ENCODE assay signal across 33 mouse cellular contexts in genomic region chr2:147069077-147069476, GRCm38 (mm10). TPM values are rescaled to one million over a fixed set of nuclear protein-coding genes. Genes with fewer than 3 reads are reported as not detected.
A peak's percentile ranks its signal among the peaks of the same experiment; 100 is the strongest.
DNase-seq lines count a peak whose midpoint lies in the region; ATAC-seq and TF ChIP-seq lines count a peak whose summit lies in the region.
"Had no signal": no experiment of that assay in that cellular context is flagged by ENCODE, and none has a peak within 500 bp of the region (broad histone marks: within the 10 kb centered on the region; RNA-seq: fewer than 3 reads in every experiment).

No protein-coding gene starts in this region.

- H3K4me1 ChIP-seq in forebrain, embryonic 12.5 days = peaks cover 15% of the 10 kb centered on the region; the same call in 1 of the 2 replicates
- peaks cover 30% of the 10 kb centered on the region for H3K4me1 ChIP-seq in forebrain, embryonic 10.5 days
- peaks cover 10% of the 10 kb centered on the region; the same call in 1 of the 2 replicates for H3K4me1 ChIP-seq in midbrain, embryonic 12.5 days
- no peaks in the 10 kb centered on the region for H3K4me1 ChIP-seq in midbrain, embryonic 15.5 days
- peaks cover 12 to 43% of the 10 kb centered on the region in 2 experiments for H3K4me1 ChIP-seq in MEL (ENCODE audit: control insufficient read depth in 1 of 2, insufficient read depth in 2 of 2, low read length in 2 of 2)
- peaks cover 8% of the 10 kb centered on the region; the same call in 1 of the 2 replicates for H3K4me1 ChIP-seq in neural tube, embryonic 13.5 days (replicated peaks)
- H3K4me1 ChIP-seq: embryonic facial prominence, embryonic 13.5 days; heart, embryonic 13.5 days; limb, embryonic 12.5 days had no signal

- H3K27ac ChIP-seq in forebrain, embryonic 12.5 days = no peak overlapping the region
- no peak overlapping the region for H3K27ac ChIP-seq in forebrain, embryonic 10.5 days
- H3K27ac ChIP-seq in midbrain, embryonic 12.5 days (replicated peaks) = no peak overlapping the region
- no peak overlapping the region for H3K27ac ChIP-seq in midbrain, embryonic 15.5 days
- no peak overlapping the region for H3K27ac ChIP-seq in MEL (ENCODE audit: control insufficient read depth, low read depth, low read length)
- no peak overlapping the region for H3K27ac ChIP-seq in neural tube, embryonic 13.5 days (replicated peaks)
- H3K27ac ChIP-seq: embryonic facial prominence, embryonic 13.5 days; heart, embryonic 13.5 days; limb, embryonic 12.5 days; macrophage had no signal

- TF ChIP-seq CTCF in MEL (IDR thresholded peaks at IDR 0.05 in 2 of 3, conservative IDR thresholded peaks at IDR 0.05 in 1 of 3; ENCODE audit: control insufficient read depth in 1 of 3, insufficient read depth in 1 of 3, low read depth in 2 of 3, low read length in 3 of 3, poor library complexity in 1 of 3, severe bottlenecking in 1 of 3) = no peak

- H3K9ac ChIP-seq in forebrain, embryonic 12.5 days = no peak overlapping the region
- no peak overlapping the region for H3K9ac ChIP-seq in midbrain, embryonic 12.5 days (replicated peaks)
- no peak overlapping the region for H3K9ac ChIP-seq in midbrain, embryonic 15.5 days
- H3K9ac ChIP-seq in MEL (ENCODE audit: control insufficient read depth, low read depth, low read length, poor library complexity, severe bottlenecking) = no peak overlapping the region
- no peak overlapping the region for H3K9ac ChIP-seq in neural tube, embryonic 13.5 days
- H3K9ac ChIP-seq: embryonic facial prominence, embryonic 13.5 days; heart, embryonic 13.5 days; limb, embryonic 12.5 days; liver, postnatal 0 days had no signal

- 7% methylated on average over 1 of the region's 1 CpGs for WGBS in forebrain, embryonic 12.5 days
- 26% methylated on average over 1 of the region's 1 CpGs for WGBS in forebrain, embryonic 10.5 days
- 20% methylated on average over 1 of the region's 1 CpGs for WGBS in midbrain, embryonic 12.5 days
- WGBS in midbrain, embryonic 15.5 days = 18% methylated on average over 1 of the region's 1 CpGs
- 4% methylated on average over 1 of the region's 1 CpGs for WGBS in neural tube, embryonic 13.5 days

- no peak overlapping the region for H3K4me3 ChIP-seq in forebrain, embryonic 12.5 days (replicated peaks)
- H3K4me3 ChIP-seq in forebrain, embryonic 10.5 days = no peak overlapping the region
- no peak overlapping the region for H3K4me3 ChIP-seq in midbrain, embryonic 12.5 days
- H3K4me3 ChIP-seq in midbrain, embryonic 15.5 days = no peak overlapping the region
- H3K4me3 ChIP-seq in MEL (ENCODE audit: control insufficient read depth in 1 of 2, insufficient read depth in 1 of 2, low read depth in 2 of 2, low read length in 2 of 2) = no peak overlapping the region
- no peak overlapping the region for H3K4me3 ChIP-seq in neural tube, embryonic 13.5 days
- H3K4me3 ChIP-seq: embryonic facial prominence, embryonic 13.5 days; erythroblast, embryonic 14.5 days; heart, embryonic 13.5 days; limb, embryonic 12.5 days had no signal

- H3K9me3 ChIP-seq in forebrain, embryonic 12.5 days = no peaks in the 10 kb centered on the region
- H3K9me3 ChIP-seq in forebrain, embryonic 10.5 days = no peaks in the 10 kb centered on the region
- no peaks in the 10 kb centered on the region for H3K9me3 ChIP-seq in midbrain, embryonic 12.5 days
- no peaks in the 10 kb centered on the region for H3K9me3 ChIP-seq in midbrain, embryonic 15.5 days
- H3K9me3 ChIP-seq in MEL (replicated peaks; ENCODE audit: insufficient read depth, low read length) = no peaks in the 10 kb centered on the region
- H3K9me3 ChIP-seq in neural tube, embryonic 13.5 days = no peaks in the 10 kb centered on the region
- H3K9me3 ChIP-seq: embryonic facial prominence, embryonic 13.5 days; heart, embryonic 13.5 days; limb, embryonic 12.5 days had no signal

- TF ChIP-seq POLR2A in MEL (IDR thresholded peaks at IDR 0.05; ENCODE audit: control insufficient read depth in 1 of 2, insufficient read depth in 1 of 2, low read depth in 1 of 2, low read length in 2 of 2, poor library complexity in 1 of 2) = no peak

- peak; percentile 18 to 51; a peak in 2 of 4 replicates for TF ChIP-seq EP300 in MEL (IDR thresholded peaks at IDR 0.05; ENCODE audit: low read depth in 1 of 2, low read length in 2 of 2)

- H3K79me2 ChIP-seq in MEL (ENCODE audit: control insufficient read depth, insufficient read depth, low read length, poor library complexity) = no peaks in the 10 kb centered on the region

- peaks cover 15% of the 10 kb centered on the region for H3K36me3 ChIP-seq in forebrain, embryonic 12.5 days (replicated peaks)
- peaks cover 47% of the 10 kb centered on the region for H3K36me3 ChIP-seq in forebrain, embryonic 10.5 days (replicated peaks)
- peaks cover 15% of the 10 kb centered on the region for H3K36me3 ChIP-seq in midbrain, embryonic 12.5 days
- no peaks in the 10 kb centered on the region; the same call in 1 of the 2 replicates for H3K36me3 ChIP-seq in midbrain, embryonic 15.5 days (replicated peaks)
- peaks cover 45 to 53% of the 10 kb centered on the region in 2 experiments for H3K36me3 ChIP-seq in MEL (ENCODE audit: control insufficient read depth in 1 of 2, insufficient read depth in 2 of 2, low read length in 2 of 2)
- peaks cover 23% of the 10 kb centered on the region for H3K36me3 ChIP-seq in neural tube, embryonic 13.5 days

- no peak for DNase-seq in forebrain, embryonic 10.5 days (ENCODE audit: extremely low spot score, low spot score)
- peak; percentile 54 for DNase-seq in MEL (ENCODE audit: low read depth, low spot score)
- DNase-seq in spleen, adult 12 weeks (ENCODE audit: low spot score) = no peak
- DNase-seq: adrenal gland, adult 8-10 months; cerebellum, adult 18-20 months; cerebellum, postnatal 14 days; gastrocnemius, postnatal 14 days; heart, adult 18-20 months; heart, postnatal 14 days; kidney, postnatal 25 days; layer of hippocampus, postnatal 36 days; liver, postnatal 0 days; thymus, adult 18-20 months; thymus, postnatal 36 days had no signal

- ATAC-seq in forebrain, embryonic 12.5 days (ENCODE audit: low FRiP score) = peak; percentile 77; the same call in 1 of the 2 replicates
- ATAC-seq in midbrain, embryonic 12.5 days (ENCODE audit: low FRiP score, low read depth) = 0 out of 2 replicates have a peak, but pooled peaks have one; percentile 66
- ATAC-seq in midbrain, embryonic 15.5 days (replicated peaks) = no peak
- ATAC-seq in neural tube, embryonic 13.5 days (ENCODE audit: low read depth) = peak; percentile 47; the same call in 1 of the 2 replicates
- no peak for ATAC-seq in activated CD4-positive, CD25-positive, alpha-beta regulatory T cell, adult 4 months
- ATAC-seq: hindbrain, embryonic 16.5 days; intestine, embryonic 16.5 days; liver, postnatal 0 days; lung, postnatal 0 days had no signal

- H3K27me3 ChIP-seq in forebrain, embryonic 12.5 days = peaks cover 5% of the 10 kb centered on the region; the same call in 1 of the 2 replicates
- H3K27me3 ChIP-seq in forebrain, embryonic 10.5 days (ENCODE audit: poor library complexity, severe bottlenecking) = peaks cover 36% of the 10 kb centered on the region
- H3K27me3 ChIP-seq in midbrain, embryonic 12.5 days = no peaks in the 10 kb centered on the region
- H3K27me3 ChIP-seq in midbrain, embryonic 15.5 days (replicated peaks) = no peaks in the 10 kb centered on the region
- no peaks in the 10 kb centered on the region for H3K27me3 ChIP-seq in MEL (ENCODE audit: control insufficient read depth in 1 of 2, insufficient read depth in 2 of 2, low read length in 2 of 2)
- no peaks in the 10 kb centered on the region for H3K27me3 ChIP-seq in neural tube, embryonic 13.5 days
- H3K27me3 ChIP-seq: embryonic facial prominence, embryonic 13.5 days; heart, embryonic 13.5 days; limb, embryonic 12.5 days had no signal

- H3K4me2 ChIP-seq in forebrain, embryonic 12.5 days = no peak overlapping the region
- H3K4me2 ChIP-seq in midbrain, embryonic 12.5 days (replicated peaks) = no peak overlapping the region
- H3K4me2 ChIP-seq in midbrain, embryonic 15.5 days = no peak overlapping the region
- no peak overlapping the region for H3K4me2 ChIP-seq in neural tube, embryonic 13.5 days
- H3K4me2 ChIP-seq: embryonic facial prominence, embryonic 13.5 days; heart, embryonic 13.5 days; limb, embryonic 12.5 days; liver, embryonic 11.5 days had no signal

- TF ChIP-seq RAD21 in MEL (IDR thresholded peaks at IDR 0.05; ENCODE audit: low read depth, low read length) = no peak

TF ChIP-seq in MEL, 35 proteins besides CTCF, POLR2A, EP300 and RAD21 (continues in another document):
- no peak for TF ChIP-seq ZNF384 (IDR thresholded peaks at IDR 0.05; ENCODE audit: low read depth, low read length)
- peak; percentile 44; the same call in 1 of the 2 replicates for TF ChIP-seq SIN3A (IDR thresholded peaks at IDR 0.05; ENCODE audit: low read length)
- no peak for TF ChIP-seq HCFC1 (IDR thresholded peaks at IDR 0.05; ENCODE audit: low read depth, low read length)
- TF ChIP-seq USF2 (IDR thresholded peaks at IDR 0.05; ENCODE audit: borderline replicate concordance in 1 of 2, insufficient read depth in 1 of 2, low read depth in 1 of 2, low read length in 2 of 2) = no peak

RNA-seq across cellular contexts. Expression of gene Nkx2-4, which starts 16.2 kb away (rescaled TPM):
- polyA plus RNA-seq in forebrain, embryonic 12.5 days (2016; fragmentation: Nextera tagmentation; extraction: Ambion mirVana) = 1.1 and 2.8 TPM in 2 replicates
- 0.10 and 0.28 TPM in 2 replicates for polyA plus RNA-seq in forebrain, embryonic 10.5 days (2016; fragmentation: Nextera tagmentation; extraction: Ambion mirVana)
- polyA plus RNA-seq in midbrain, embryonic 12.5 days (2016; fragmentation: Nextera tagmentation; extraction: Ambion mirVana) = 3.0 and 3.4 TPM in 2 replicates
- polyA plus RNA-seq in midbrain, embryonic 15.5 days (2015; fragmentation: Nextera tagmentation; extraction: Ambion mirVana) = 2.4 and 3.8 TPM in 2 replicates
- total RNA-seq in MEL (2012; rRNA removed) = not detected in 2 replicates
- not detected for polyA plus RNA-seq in MEL (2012; ENCODE audit: insufficient read depth in 1 of 2, insufficient read length in 2 of 2, low read depth in 1 of 2, low replicate concordance in 2 of 2, missing spikeins in 1 of 2)
- not detected in 2 replicates for polyA plus RNA-seq in neural tube, embryonic 13.5 days (2015; fragmentation: Nextera tagmentation; extraction: Ambion mirVana)
- polyA plus RNA-seq in activated CD4-positive, CD25-positive, alpha-beta regulatory T cell, adult 4 months (2017; shearing (Covaris generic)) = not detected
- total RNA-seq: adrenal gland, adult 8-10 months; gastrocnemius, postnatal 14 days; heart, adult 18-20 months; heart, postnatal 14 days; layer of hippocampus, adult 8-10 months; layer of hippocampus, postnatal 36 days; left cerebral cortex, postnatal 14 days had no signal
- polyA plus RNA-seq: embryonic facial prominence, embryonic 13.5 days; erythroblast, embryonic 14.5 days; frontal cortex, adult 2 months; heart, embryonic 13.5 days; hindbrain, embryonic 16.5 days; intestine, embryonic 16.5 days; kidney, embryonic 14.5 days; limb, embryonic 12.5 days; liver, embryonic 11.5 days; liver, postnatal 0 days; lung, postnatal 0 days; macrophage; stomach, embryonic 16.5 days had no signal

RNA-seq across cellular contexts. Expression of gene Xrn2, which starts 56.3 kb away (rescaled TPM):
- 103 and 114 TPM in 2 replicates for polyA plus RNA-seq in forebrain, embryonic 12.5 days (2016; fragmentation: Nextera tagmentation; extraction: Ambion mirVana)
- polyA plus RNA-seq in forebrain, embryonic 10.5 days (2016; fragmentation: Nextera tagmentation; extraction: Ambion mirVana) = 93.8 and 95.6 TPM in 2 replicates
- polyA plus RNA-seq in midbrain, embryonic 12.5 days (2016; fragmentation: Nextera tagmentation; extraction: Ambion mirVana) = 91.3 and 92.7 TPM in 2 replicates
- polyA plus RNA-seq in midbrain, embryonic 15.5 days (2015; fragmentation: Nextera tagmentation; extraction: Ambion mirVana) = 67.4 and 73.3 TPM in 2 replicates
- 98.0 and 114 TPM in 2 replicates for total RNA-seq in MEL (2012; rRNA removed)
- polyA plus RNA-seq in MEL (2012; ENCODE audit: insufficient read depth in 1 of 2, insufficient read length in 2 of 2, low read depth in 1 of 2, low replicate concordance in 2 of 2, missing spikeins in 1 of 2) = 100 to 1,000 TPM in 1 of 2 experiments, not detected in 1; 108 TPM
- polyA plus RNA-seq in neural tube, embryonic 13.5 days (2015; fragmentation: Nextera tagmentation; extraction: Ambion mirVana) = 73.1 and 76.7 TPM in 2 replicates
- polyA plus RNA-seq in activated CD4-positive, CD25-positive, alpha-beta regulatory T cell, adult 4 months (2017; shearing (Covaris generic)) = 100 to 1,000 TPM; 173 to 239 TPM

Comparison
In these comparisons a context has a peak if more than half of its experiments do, and no peak if none do; other contexts are left out.
1. ATAC-seq: peak in forebrain, embryonic 12.5 days (single experiment), midbrain, embryonic 12.5 days (single experiment) and neural tube, embryonic 13.5 days (single experiment); none in midbrain, embryonic 15.5 days (single experiment) and activated CD4-positive, CD25-positive, alpha-beta regulatory T cell, adult 4 months (single experiment).